Comparison of ENCODE assay signal across 26 mouse cellular contexts in genomic region chr12:51718617-51719016, GRCm38 (mm10). TPM values are rescaled to one million over a fixed set of nuclear protein-coding genes. Genes with fewer than 3 reads are reported as not detected.
DNase-seq lines count a peak whose midpoint lies in the region; ATAC-seq and TF ChIP-seq lines count a peak whose summit lies in the region.
"Had no signal": no experiment of that assay in that cellular context is flagged by ENCODE, and none has a peak within 500 bp of the region (broad histone marks: within the 10 kb centered on the region; RNA-seq: fewer than 3 reads in every experiment).

No protein-coding gene starts in this region.

- intact Hi-C loops in gastrocnemius, adult 2 months (cut with DNase I): no loop called here
- intact Hi-C loops in gastrocnemius, postnatal 14 days (cut with DNase I; ENCODE audit: low total_unique reads): no loop called here

- TF ChIP-seq CTCF in gastrocnemius, adult 2 months (IDR thresholded peaks at IDR 0.05): no peak

- H3K4me3 ChIP-seq in gastrocnemius, adult 2 months: no peak overlapping the region
- H3K4me3 ChIP-seq: embryonic facial prominence, embryonic 10.5 days; embryonic facial prominence, embryonic 13.5 days; erythroblast, embryonic 14.5 days; forebrain, embryonic 12.5 days; forebrain, embryonic 15.5 days had no signal

- ATAC-seq in common myeloid progenitor, adult 5-6 weeks (replicated peaks; ENCODE audit: low read depth, poor library complexity, severe bottlenecking): peak; percentile 90
- peak; percentile 97 for ATAC-seq in megakaryocyte, adult 5-6 weeks (ENCODE audit: poor library complexity, severe bottlenecking)
- ATAC-seq: forebrain, embryonic 15.5 days; hindbrain, postnatal 0 days; inflammation-experienced regulatory T-cells, adult 6 months; intestine, embryonic 16.5 days had no signal

- DNase-seq in gastrocnemius, adult 2 months: no peak
- DNase-seq in gastrocnemius, postnatal 14 days: no peak
- peak; percentile 44 for DNase-seq in 416B (ENCODE audit: low read depth)
- DNase-seq in ovary, postnatal 14 days (ENCODE audit: low spot score): no peak
- DNase-seq in frontal cortex, postnatal 14 days (ENCODE audit: low spot score in 2 of 2): no peak
- DNase-seq in kidney, adult 9 months: no peak
- DNase-seq: adrenal gland, adult 2 months; adrenal gland, postnatal 14 days; B cell, adult 2 months; cerebellum, adult 18-20 months; cerebellum, adult 9-11 months; cerebellum, postnatal 25 days; embryo, embryonic 11 days; gastrocnemius, postnatal 36 days; heart, adult 11 months had no signal

- peak overlapping the region; percentile 87; the same call in 1 of the 2 replicates for H3K27ac ChIP-seq in gastrocnemius, adult 2 months
- H3K27ac ChIP-seq: embryonic facial prominence, embryonic 10.5 days; embryonic facial prominence, embryonic 13.5 days; forebrain, embryonic 12.5 days; forebrain, embryonic 15.5 days; hindbrain, embryonic 14.5 days; hindbrain, postnatal 0 days had no signal

RNA-seq across cellular contexts. Expression of gene Strn3, which starts 26.9 kb away (rescaled TPM):
- 100 to 1,000 TPM; 142 to 174 TPM for total RNA-seq in gastrocnemius, adult 2 months (2021)
- 100 to 1,000 TPM; 109 to 115 TPM for total RNA-seq in gastrocnemius, postnatal 14 days (2021)
- total RNA-seq in common myeloid progenitor, adult 5-6 weeks (2017): 72.2 and 76.2 TPM in 2 replicates
- 28.1 and 31.0 TPM in 2 replicates for total RNA-seq in megakaryocyte, adult 5-6 weeks (2015)
- total RNA-seq in megakaryocyte, adult 5-6 weeks (2017): 49.2 and 59.5 TPM in 2 replicates

RNA-seq across cellular contexts. Expression of gene Ap4s1, which starts 27.8 kb away (rescaled TPM):
- total RNA-seq in gastrocnemius, adult 2 months (2021): 10 to 100 TPM; 60.2 to 61.3 TPM
- 10 to 100 TPM; 40.5 to 41.4 TPM for total RNA-seq in gastrocnemius, postnatal 14 days (2021)
- total RNA-seq in common myeloid progenitor, adult 5-6 weeks (2017): 22.6 and 30.6 TPM in 2 replicates
- 40.4 and 41.6 TPM in 2 replicates for total RNA-seq in megakaryocyte, adult 5-6 weeks (2015)
- 27.2 and 33.9 TPM in 2 replicates for total RNA-seq in megakaryocyte, adult 5-6 weeks (2017)
